Comparison of ENCODE assay signal across 19 mouse cellular contexts in the genomic region with DNA sequence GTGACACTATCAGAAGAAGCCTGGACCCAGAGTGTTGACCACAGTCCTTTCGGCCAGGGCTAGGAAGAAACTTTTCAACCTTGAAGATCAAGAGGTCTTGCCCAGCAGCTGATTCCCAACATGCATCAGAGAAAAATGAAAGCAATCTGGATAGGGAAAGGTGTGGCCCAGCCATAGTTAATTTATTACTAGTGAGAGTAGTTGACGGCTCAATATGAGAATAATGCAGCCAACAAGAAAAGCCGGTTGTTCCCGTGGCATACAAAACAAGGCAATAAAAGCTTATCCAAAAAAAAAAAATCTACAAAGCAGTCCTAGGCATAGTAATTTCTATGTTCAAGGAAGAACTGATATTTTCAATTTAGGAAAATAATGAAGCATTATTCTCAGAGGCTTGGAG. TPM values are rescaled to one million over a fixed set of nuclear protein-coding genes. Genes with fewer than 3 reads are reported as not detected.
A peak's percentile ranks its signal among the peaks of the same experiment; 100 is the strongest.
DNase-seq lines count a peak whose midpoint lies in the region; ATAC-seq and TF ChIP-seq lines count a peak whose summit lies in the region.
"Had no signal": no experiment of that assay in that cellular context is flagged by ENCODE, and none has a peak within 500 bp of the region (broad histone marks: within the 10 kb centered on the region; RNA-seq: fewer than 3 reads in every experiment).

No protein-coding gene starts in this region.

- H3K36me3 ChIP-seq in limb, embryonic 14.5 days (ENCODE audit: control insufficient read depth, insufficient read depth, low read length), result no peaks in the 10 kb centered on the region
- no peaks in the 10 kb centered on the region for H3K36me3 ChIP-seq in limb, embryonic 10.5 days
- H3K36me3 ChIP-seq in intestine, postnatal 0 days (ENCODE audit: control insufficient read depth, insufficient read depth), result no peaks in the 10 kb centered on the region
- H3K36me3 ChIP-seq in stomach, postnatal 0 days (ENCODE audit: control insufficient read depth, insufficient read depth, low read length), result no peaks in the 10 kb centered on the region
- H3K36me3 ChIP-seq: embryonic facial prominence, embryonic 15.5 days; forebrain, embryonic 10.5 days; heart, embryonic 13.5 days had no signal

- H3K27me3 ChIP-seq in limb, embryonic 14.5 days (ENCODE audit: control insufficient read depth, insufficient read depth, low read length), result no peaks in the 10 kb centered on the region
- H3K27me3 ChIP-seq in limb, embryonic 10.5 days (ENCODE audit: low read depth, poor library complexity, severe bottlenecking), result no peaks in the 10 kb centered on the region
- no peaks in the 10 kb centered on the region for H3K27me3 ChIP-seq in intestine, postnatal 0 days (replicated peaks; ENCODE audit: control insufficient read depth, insufficient read depth, low read length)
- no peaks in the 10 kb centered on the region for H3K27me3 ChIP-seq in stomach, postnatal 0 days (ENCODE audit: control insufficient read depth, insufficient read depth, low read length)
- H3K27me3 ChIP-seq: embryonic facial prominence, embryonic 15.5 days; heart, embryonic 13.5 days had no signal

- TF ChIP-seq CTCF in intestine, postnatal 0 days (IDR thresholded peaks at IDR 0.05; ENCODE audit: low read depth), result no peak
- no peak for TF ChIP-seq CTCF in stomach, postnatal 0 days (IDR thresholded peaks at IDR 0.05; ENCODE audit: low read depth)

- no peak overlapping the region for H3K4me2 ChIP-seq in limb, embryonic 14.5 days (replicated peaks; ENCODE audit: low read depth, low read length, severe bottlenecking)
- H3K4me2 ChIP-seq in intestine, postnatal 0 days (replicated peaks; ENCODE audit: low read depth), result no peak overlapping the region
- H3K4me2 ChIP-seq in stomach, postnatal 0 days (replicated peaks; ENCODE audit: low read depth), result no peak overlapping the region
- H3K4me2 ChIP-seq: embryonic facial prominence, embryonic 15.5 days; heart, embryonic 13.5 days had no signal

- peak; percentile 46 for DNase-seq in kidney, adult 9 months
- DNase-seq in kidney, postnatal 25 days, result no peak
- DNase-seq in limb, embryonic 14.5 days (ENCODE audit: low spot score), result peak; percentile 12
- DNase-seq in limb, embryonic 10.5 days (ENCODE audit: low spot score), result no peak
- DNase-seq in stomach, postnatal 0 days (ENCODE audit: low spot score), result no peak
- no peak for DNase-seq in embryo, embryonic 11 days
- DNase-seq: adrenal gland, adult 2 months; adrenal gland, postnatal 25 days; cerebellum, adult 2 months; cerebellum, postnatal 10 days; gastrocnemius, postnatal 36 days; heart, adult 11 months; heart, postnatal 36 days had no signal

- TF ChIP-seq POLR2A in limb, embryonic 14.5 days (IDR thresholded peaks at IDR 0.05; ENCODE audit: borderline replicate concordance, extremely low read depth, insufficient read depth, insufficient read length), result no peak

- ATAC-seq in limb, embryonic 14.5 days (ENCODE audit: low FRiP score, low read depth), result no peak
- peak; percentile 70 for ATAC-seq in intestine, postnatal 0 days
- peak; percentile 59; the same call in 1 of the 2 replicates for ATAC-seq in stomach, postnatal 0 days (ENCODE audit: low FRiP score, low TSS enrichment)
- ATAC-seq: forebrain, embryonic 14.5 days had no signal

- TF ChIP-seq EP300 in stomach, postnatal 0 days (optimal IDR thresholded peaks at IDR 0.05), result no peak

- WGBS in limb, embryonic 14.5 days, result 66% methylated on average over 4 of the region's 4 CpGs
- whole genome bisulfite sequencing in limb, embryonic 10.5 days, result 97% methylated on average over 4 of the region's 4 CpGs
- WGBS in intestine, postnatal 0 days, result 43% methylated on average over 4 of the region's 4 CpGs
- 56% methylated on average over 4 of the region's 4 CpGs for WGBS in stomach, postnatal 0 days

- no peaks in the 10 kb centered on the region for H3K4me1 ChIP-seq in limb, embryonic 14.5 days (ENCODE audit: control insufficient read depth, insufficient read depth, low read length)
- no peaks in the 10 kb centered on the region for H3K4me1 ChIP-seq in limb, embryonic 10.5 days
- peaks cover 6% of the 10 kb centered on the region; the same call in 1 of the 2 replicates for H3K4me1 ChIP-seq in intestine, postnatal 0 days (replicated peaks; ENCODE audit: control insufficient read depth, insufficient read depth, low read length)
- H3K4me1 ChIP-seq in stomach, postnatal 0 days (replicated peaks; ENCODE audit: control insufficient read depth, insufficient read depth), result no peaks in the 10 kb centered on the region
- H3K4me1 ChIP-seq: embryonic facial prominence, embryonic 15.5 days; forebrain, embryonic 10.5 days had no signal

- H3K9me3 ChIP-seq in limb, embryonic 14.5 days (ENCODE audit: control insufficient read depth, low read length), result no peaks in the 10 kb centered on the region
- H3K9me3 ChIP-seq in limb, embryonic 10.5 days (replicated peaks), result no peaks in the 10 kb centered on the region
- no peaks in the 10 kb centered on the region for H3K9me3 ChIP-seq in intestine, postnatal 0 days (ENCODE audit: control insufficient read depth)
- no peaks in the 10 kb centered on the region for H3K9me3 ChIP-seq in stomach, postnatal 0 days (ENCODE audit: control insufficient read depth, low read length)
- H3K9me3 ChIP-seq: embryonic facial prominence, embryonic 15.5 days; forebrain, embryonic 10.5 days; heart, embryonic 13.5 days had no signal

- H3K27ac ChIP-seq in limb, embryonic 14.5 days (replicated peaks; ENCODE audit: low read depth, low read length), result no peak overlapping the region
- no peak overlapping the region for H3K27ac ChIP-seq in limb, embryonic 10.5 days
- no peak overlapping the region for H3K27ac ChIP-seq in intestine, postnatal 0 days (ENCODE audit: low read depth, low read length)
- no peak overlapping the region for H3K27ac ChIP-seq in stomach, postnatal 0 days (replicated peaks)
- H3K27ac ChIP-seq: embryonic facial prominence, embryonic 15.5 days; forebrain, embryonic 10.5 days; heart, embryonic 13.5 days had no signal

- H3K4me3 ChIP-seq in limb, embryonic 14.5 days (replicated peaks; ENCODE audit: low read length), result no peak overlapping the region
- H3K4me3 ChIP-seq in limb, embryonic 10.5 days, result no peak overlapping the region
- H3K4me3 ChIP-seq in intestine, postnatal 0 days (ENCODE audit: low read depth, low read length), result no peak overlapping the region
- no peak overlapping the region for H3K4me3 ChIP-seq in stomach, postnatal 0 days (ENCODE audit: low read depth, low read length)
- H3K4me3 ChIP-seq: embryonic facial prominence, embryonic 15.5 days; erythroblast, embryonic 14.5 days; forebrain, embryonic 10.5 days; heart, embryonic 13.5 days had no signal

- no peak overlapping the region for H3K9ac ChIP-seq in limb, embryonic 14.5 days (ENCODE audit: low read depth, low read length, severe bottlenecking)
- no peak overlapping the region for H3K9ac ChIP-seq in intestine, postnatal 0 days (ENCODE audit: low read depth, low read length)
- H3K9ac ChIP-seq in stomach, postnatal 0 days (ENCODE audit: low read length), result no peak overlapping the region
- H3K9ac ChIP-seq: embryonic facial prominence, embryonic 15.5 days; heart, embryonic 13.5 days had no signal

RNA-seq across cellular contexts. Expression of a gene that starts 16.5 kb away (rescaled TPM):
- 2.4 and 2.8 TPM in 2 replicates for polyA plus RNA-seq in limb, embryonic 14.5 days (2012; rRNA removed)
- polyA plus RNA-seq in limb, embryonic 14.5 days (2014; fragmentation: Nextera tagmentation; extraction: Ambion mirVana), result 3.7 and 4.0 TPM in 2 replicates
- 0.58 and 0.65 TPM in 2 replicates for polyA plus RNA-seq in limb, embryonic 10.5 days (2016; fragmentation: Nextera tagmentation; extraction: Ambion mirVana)
- 4.4 and 4.8 TPM in 2 replicates for polyA plus RNA-seq in intestine, postnatal 0 days (2015; fragmentation: Nextera tagmentation; extraction: Ambion mirVana)
- 14.3 and 14.9 TPM in 2 replicates for polyA plus RNA-seq in stomach, postnatal 0 days (2015; fragmentation: Nextera tagmentation; extraction: Ambion mirVana)
- polyA plus RNA-seq: erythroblast, embryonic 14.5 days had no signal

Comparison
In these comparisons a context has a peak if more than half of its experiments do, and no peak if none do; other contexts are left out.
1. DNase-seq: peak in kidney, adult 9 months (single experiment) and limb, embryonic 14.5 days (single experiment); none in kidney, postnatal 25 days (0 of 2), limb, embryonic 10.5 days (single experiment), stomach, postnatal 0 days (single experiment) and embryo, embryonic 11 days (single experiment).